Mouse (Mus musculus) layer of hippocampus, postnatal 25 days (tissue): ENCODE results near the gene Cwc22. TPM values are rescaled to one million over a fixed set of nuclear protein-coding genes. Genes with fewer than 3 reads are reported as not detected.

Experiments used
- DNase-seq, 2 experiments: peaks; one replicate each; pipeline ENCODE4 v3.0.0; 2022; ENCODE audit warnings: mixed read lengths in 2 of 2, low spot score in 1 of 2; ENCODE audit errors: extremely low spot score in 1 of 2
- total RNA-seq, 2 experiments: library from RNA; stranded (reverse); gene quantifications; 2 replicates each; pipeline ENCODE4 v1.2.3; 2021

The Cwc22 gene
- total RNA-seq, 2 experiments from 2014 or later = 26.3 to 27.9 TPM

GRCm38 (mm10) chr2:77971361-77971760 is 25.2 kb upstream of the Cwc22 start:
- DNase-seq = no peak

GRCm38 (mm10) chr2:77970556-77970955 is 24.4 kb upstream of the Cwc22 start:
- DNase-seq = no peak

- DNase-seq = no peak
These were observed 23.8 kb upstream of the Cwc22 start for GRCm38 (mm10) chr2:77969956-77970355.

GRCm38 (mm10) chr2:77962450-77963193 is 16.4 kb upstream of the Cwc22 start:
- DNase-seq = no peak

- no peak for DNase-seq
These were observed 15.1 kb upstream of the Cwc22 start for GRCm38 (mm10) chr2:77961256-77961655.

- no peak for DNase-seq
These were observed 14.5 kb upstream of the Cwc22 start for GRCm38 (mm10) chr2:77960711-77961110.

GRCm38 (mm10) chr2:77959341-77959740 is 13.2 kb upstream of the Cwc22 start:
- DNase-seq = no peak

- DNase-seq = no peak
These were observed 5.3 kb upstream of the Cwc22 start for GRCm38 (mm10) chr2:77951415-77951913.

- no peak for DNase-seq
These were observed 3.9 kb upstream of the Cwc22 start for GRCm38 (mm10) chr2:77950111-77950510.

- no peak for DNase-seq
These were observed 3.3 kb upstream of the Cwc22 start for GRCm38 (mm10) chr2:77949521-77949920.

GRCm38 (mm10) chr2:77948921-77949320 is 2.7 kb upstream of the Cwc22 start:
- no peak for DNase-seq

GRCm38 (mm10) chr2:77948126-77948525 is 2.0 kb upstream of the Cwc22 start:
- DNase-seq = no peak

- no peak for DNase-seq
These were observed 1.1 kb upstream of the Cwc22 start for GRCm38 (mm10) chr2:77947161-77947870.

- DNase-seq = no peak
These were observed 1.1 kb downstream of the Cwc22 start for GRCm38 (mm10) chr2:77944860-77945595.

- no peak for DNase-seq
These were observed 1.9 kb downstream of the Cwc22 start for GRCm38 (mm10) chr2:77944281-77944680.

GRCm38 (mm10) chr2:77941944-77942343 is 4.2 kb downstream of the Cwc22 start:
- DNase-seq = no peak

GRCm38 (mm10) chr2:77938317-77938716 is 7.9 kb downstream of the Cwc22 start:
- DNase-seq = no peak

GRCm38 (mm10) chr2:77937818-77938217 is 8.4 kb downstream of the Cwc22 start:
- no peak for DNase-seq

- DNase-seq = no peak
These were observed 12.0 kb downstream of the Cwc22 start for GRCm38 (mm10) chr2:77934138-77934537.

- DNase-seq = no peak
These were observed 12.5 kb downstream of the Cwc22 start for GRCm38 (mm10) chr2:77933630-77934029.

GRCm38 (mm10) chr2:77931958-77932357 is 14.2 kb downstream of the Cwc22 start:
- DNase-seq = no peak
